Mouse (Mus musculus): ENCODE data around the gene B4gat1. TPM values are rescaled to one million over a fixed set of nuclear protein-coding genes. Genes with fewer than 3 reads are reported as not detected.
"Not testable (repeated sequence)": the region's sequence is repeated elsewhere in the genome, so short reads cannot be mapped to it uniquely, and the experiment has no call there.

The B4gat1 gene
- total RNA-seq, 1 experiment from 2014 or later, result not detected

- ATAC-seq (replicated peaks in 1 of 2; ENCODE audit: insufficient read depth in 1 of 2, low FRiP score in 2 of 2, low TSS enrichment in 1 of 2, low read depth in 1 of 2, poor library complexity in 2 of 2, severe bottlenecking in 2 of 2), result no peak
Measured at GRCm38 (mm10) chr19:5069978-5070377, 31.4 kb downstream of the B4gat1 start.

GRCm38 (mm10) chr19:5071077-5071476 lies 32.5 kb downstream of the B4gat1 start:
- no peak for ATAC-seq (replicated peaks in 1 of 2; ENCODE audit: insufficient read depth in 1 of 2, low FRiP score in 2 of 2, low TSS enrichment in 1 of 2, low read depth in 1 of 2, poor library complexity in 2 of 2, severe bottlenecking in 2 of 2)

GRCm38 (mm10) chr19:5071545-5072369 lies 33.1 kb downstream of the B4gat1 start:
- peak; percentile 74 to 76 for ATAC-seq (replicated peaks in 1 of 2; ENCODE audit: insufficient read depth in 1 of 2, low FRiP score in 2 of 2, low TSS enrichment in 1 of 2, low read depth in 1 of 2, poor library complexity in 2 of 2, severe bottlenecking in 2 of 2)

GRCm38 (mm10) chr19:5072389-5073019 lies 33.9 kb downstream of the B4gat1 start:
- no peak for ATAC-seq (replicated peaks in 1 of 2; ENCODE audit: insufficient read depth in 1 of 2, low FRiP score in 2 of 2, low TSS enrichment in 1 of 2, low read depth in 1 of 2, poor library complexity in 2 of 2, severe bottlenecking in 2 of 2)

GRCm38 (mm10) chr19:5073028-5073427 lies 34.4 kb downstream of the B4gat1 start:
- 0 out of 4 replicates have a peak, but pooled peaks of 1 of the 2 experiments have one; percentile 27 for ATAC-seq (replicated peaks in 1 of 2; ENCODE audit: insufficient read depth in 1 of 2, low FRiP score in 2 of 2, low TSS enrichment in 1 of 2, low read depth in 1 of 2, poor library complexity in 2 of 2, severe bottlenecking in 2 of 2)

- no peak for ATAC-seq (replicated peaks in 1 of 2; ENCODE audit: insufficient read depth in 1 of 2, low FRiP score in 2 of 2, low TSS enrichment in 1 of 2, low read depth in 1 of 2, poor library complexity in 2 of 2, severe bottlenecking in 2 of 2)
Measured at GRCm38 (mm10) chr19:5073518-5073917, 34.9 kb downstream of the B4gat1 start.

DNA sequence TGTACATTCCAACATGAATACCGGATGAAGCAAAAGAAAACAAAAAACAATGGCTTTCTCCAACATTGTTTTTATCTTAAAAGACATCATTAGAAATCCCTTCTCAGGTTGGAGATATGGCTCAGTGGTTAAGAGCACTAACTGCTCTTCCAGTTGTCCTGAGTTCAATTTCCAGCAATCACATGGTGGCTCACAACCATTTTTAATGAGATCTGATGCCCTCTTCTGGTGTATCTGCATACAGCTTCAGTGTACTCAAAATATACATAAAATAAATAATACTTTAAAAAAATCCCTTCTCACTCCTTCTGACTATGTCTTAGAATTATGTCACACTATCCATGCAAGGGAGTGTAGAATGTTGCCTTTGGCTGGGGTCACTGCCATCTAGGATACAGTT lies 40.7 kb downstream of the B4gat1 start:
- no peak for ATAC-seq (replicated peaks in 1 of 2; ENCODE audit: insufficient read depth in 1 of 2, low FRiP score in 2 of 2, low TSS enrichment in 1 of 2, low read depth in 1 of 2, poor library complexity in 2 of 2, severe bottlenecking in 2 of 2)

DNA sequence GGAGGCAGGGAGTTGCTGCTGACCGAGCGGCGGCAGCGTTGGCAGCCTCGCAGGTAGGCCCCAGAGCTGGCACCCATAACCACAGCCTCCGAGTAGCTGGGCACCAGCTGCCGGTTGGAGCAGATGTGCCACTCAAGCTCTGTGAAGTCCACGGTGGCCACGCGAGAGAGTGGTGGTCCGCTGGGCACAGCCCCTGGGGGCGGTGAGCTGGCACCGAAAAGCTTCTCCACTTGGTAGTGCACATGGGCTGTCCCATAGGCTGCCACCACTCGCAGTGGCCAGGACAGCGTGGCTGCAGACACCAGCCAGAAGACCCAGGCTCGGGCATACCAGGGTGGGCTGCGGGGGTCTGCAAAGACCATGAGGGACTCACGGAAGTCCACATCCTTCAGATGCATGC lies 43.4 kb downstream of the B4gat1 start:
- no peak for ATAC-seq (replicated peaks in 1 of 2; ENCODE audit: insufficient read depth in 1 of 2, low FRiP score in 2 of 2, low TSS enrichment in 1 of 2, low read depth in 1 of 2, poor library complexity in 2 of 2, severe bottlenecking in 2 of 2)

DNA sequence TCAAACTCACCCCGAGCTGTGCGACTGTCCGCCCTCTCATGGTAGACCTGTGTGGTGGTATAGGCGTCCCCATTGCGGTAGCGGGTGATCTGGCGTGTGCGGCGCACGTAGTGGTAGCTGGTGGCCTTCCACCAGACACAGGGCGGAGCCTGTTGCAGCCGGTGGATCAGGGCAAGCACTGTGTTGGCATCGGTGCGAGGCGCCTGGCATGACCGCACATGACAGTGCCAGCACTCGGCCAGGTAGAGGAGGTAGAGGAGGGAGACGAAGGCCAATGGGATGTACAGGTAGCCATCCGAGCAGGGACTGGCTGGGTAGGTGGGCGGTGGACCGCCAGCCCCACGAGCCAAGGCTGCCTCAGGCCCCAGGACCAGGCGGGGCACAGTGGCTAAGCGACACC lies 44.0 kb downstream of the B4gat1 start:
- ATAC-seq (replicated peaks in 1 of 2; ENCODE audit: insufficient read depth in 1 of 2, low FRiP score in 2 of 2, low TSS enrichment in 1 of 2, low read depth in 1 of 2, poor library complexity in 2 of 2, severe bottlenecking in 2 of 2), result no peak

DNA sequence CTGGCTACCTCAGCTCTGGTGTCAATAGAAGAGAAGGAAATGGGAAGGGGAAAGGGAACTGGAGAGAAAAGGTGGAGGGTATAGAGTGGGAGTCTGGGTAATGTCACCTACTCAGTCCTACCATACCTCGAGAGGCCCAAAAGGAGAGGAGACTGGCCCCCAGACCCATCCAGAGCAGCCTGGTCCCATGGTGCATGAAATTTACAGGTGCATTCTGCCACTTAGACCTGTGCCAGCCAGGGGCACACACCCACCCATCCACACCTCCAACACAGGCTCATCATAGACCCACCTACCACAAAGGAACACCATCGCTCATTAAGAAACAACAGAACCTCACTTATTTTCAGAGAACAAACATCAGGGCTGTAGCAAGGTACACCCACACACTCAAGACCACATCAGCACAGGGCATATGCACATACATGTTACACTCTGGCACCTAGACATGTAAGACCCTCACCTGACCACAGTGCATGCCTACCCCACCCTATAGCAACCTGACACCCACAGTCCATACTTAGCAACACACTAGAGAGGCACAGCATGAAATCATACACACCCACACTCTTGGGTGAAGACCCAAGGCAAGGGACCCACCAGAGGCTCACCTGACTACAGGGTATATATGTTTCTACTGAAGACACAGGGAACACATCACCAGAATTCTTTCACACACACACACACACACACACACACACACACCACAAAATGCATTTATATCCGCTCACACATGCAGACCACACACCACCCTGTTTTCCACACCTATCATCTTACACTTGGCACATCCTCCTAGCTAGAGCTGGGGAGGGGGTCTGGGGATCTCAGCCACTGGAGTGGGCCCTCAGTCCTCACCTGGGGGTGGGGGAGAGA lies 45.6 kb downstream of the B4gat1 start:
- ATAC-seq (replicated peaks in 1 of 2; ENCODE audit: insufficient read depth in 1 of 2, low FRiP score in 2 of 2, low TSS enrichment in 1 of 2, low read depth in 1 of 2, poor library complexity in 2 of 2, severe bottlenecking in 2 of 2), result no peak

GRCm38 (mm10) chr19:5084834-5085144 lies 46.2 kb downstream of the B4gat1 start:
- no peak for ATAC-seq (replicated peaks in 1 of 2; ENCODE audit: insufficient read depth in 1 of 2, low FRiP score in 2 of 2, low TSS enrichment in 1 of 2, low read depth in 1 of 2, poor library complexity in 2 of 2, severe bottlenecking in 2 of 2)

DNA sequence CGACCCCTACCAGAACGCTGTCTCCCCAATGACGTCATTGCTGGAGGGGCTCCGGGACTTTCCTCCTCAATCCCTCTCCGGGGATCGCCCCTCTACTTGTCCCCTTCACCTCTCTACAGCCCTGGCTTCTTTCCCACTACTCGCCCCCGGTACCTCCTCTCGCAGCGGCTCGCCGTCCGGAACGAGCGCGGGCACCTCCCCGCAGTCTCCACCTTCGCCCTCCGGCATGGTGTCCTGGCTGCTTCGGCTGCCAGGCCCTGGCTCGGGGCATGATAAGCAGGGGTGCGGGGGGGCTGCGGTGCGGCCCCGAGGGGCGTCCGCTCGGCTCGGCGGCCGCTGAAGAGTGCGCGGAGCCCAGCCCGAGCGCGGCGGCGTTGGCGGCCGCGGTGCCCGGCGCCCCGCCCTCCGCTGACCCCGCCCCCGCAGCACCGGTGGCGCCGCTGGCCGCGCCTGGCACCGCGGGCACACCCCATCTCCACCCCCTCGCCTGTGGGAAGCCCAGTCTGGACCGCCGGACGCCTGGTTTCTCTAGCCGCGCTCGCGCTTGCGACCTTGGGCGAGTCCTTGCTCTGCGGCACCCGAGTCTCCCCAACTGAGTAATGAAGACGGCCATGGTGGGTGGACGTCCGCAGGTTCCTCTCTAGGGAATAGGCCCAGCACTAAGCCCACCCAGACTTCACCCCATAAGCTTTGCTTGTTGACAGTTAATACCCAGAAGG lies 46.7 kb downstream of the B4gat1 start, which contains the start of gene Tmem151a:
Gene Tmem151a, minus strand, starts transcription at position 387 of the 719 bp plus-strand sequence.
- no peak for ATAC-seq (replicated peaks in 1 of 2; ENCODE audit: insufficient read depth in 1 of 2, low FRiP score in 2 of 2, low TSS enrichment in 1 of 2, low read depth in 1 of 2, poor library complexity in 2 of 2, severe bottlenecking in 2 of 2)

GRCm38 (mm10) chr19:5086533-5086932 lies 47.9 kb downstream of the B4gat1 start:
- not testable (repeated sequence) for ATAC-seq (replicated peaks in 1 of 2; ENCODE audit: insufficient read depth in 1 of 2, low FRiP score in 2 of 2, low TSS enrichment in 1 of 2, low read depth in 1 of 2, poor library complexity in 2 of 2, severe bottlenecking in 2 of 2)

DNA sequence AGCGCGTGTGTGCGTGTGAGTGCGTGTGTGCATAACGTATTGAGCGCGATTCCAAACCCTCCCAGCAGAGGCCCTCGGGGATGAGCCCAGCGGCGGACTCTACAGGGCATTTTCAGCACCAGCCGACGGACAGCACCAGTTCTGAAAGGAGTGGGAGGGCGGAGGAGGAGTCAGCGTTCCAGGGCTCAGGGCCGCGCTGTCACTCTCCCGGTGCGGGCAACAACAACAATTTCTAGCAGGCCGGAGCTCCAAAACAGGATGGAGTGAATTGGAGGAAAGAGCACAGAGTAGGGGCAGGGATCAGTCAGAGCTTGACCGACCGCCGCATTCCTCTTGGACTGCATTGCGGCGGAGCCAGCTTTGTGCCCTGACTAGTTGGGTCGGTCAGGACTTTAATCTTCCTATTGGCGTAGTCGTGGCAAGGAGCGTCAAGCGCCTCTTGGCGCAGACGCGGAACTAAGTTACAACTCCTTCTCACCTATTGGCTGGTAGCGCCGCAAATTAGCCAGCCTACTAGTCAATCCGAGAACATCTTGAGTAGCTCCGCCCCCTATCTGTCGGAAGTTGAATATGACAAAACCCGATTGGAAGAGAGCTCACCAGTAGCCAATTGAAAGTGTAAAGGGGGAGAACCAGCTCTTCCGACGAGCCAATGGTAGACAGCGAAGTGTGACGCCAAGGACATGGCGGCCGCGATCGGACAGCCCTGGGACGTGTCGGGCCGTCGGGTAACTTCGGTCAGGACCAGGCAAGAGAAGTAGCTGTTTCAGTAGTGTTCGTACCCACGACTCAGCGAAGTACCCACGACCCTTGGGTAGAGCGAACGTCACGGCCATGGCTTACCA lies 49.5 kb downstream of the B4gat1 start, which contains the start of gene Yif1a:
Gene Yif1a, plus strand, starts transcription at position 655 of the 845 bp plus-strand sequence.
- ATAC-seq (replicated peaks in 1 of 2; ENCODE audit: insufficient read depth in 1 of 2, low FRiP score in 2 of 2, low TSS enrichment in 1 of 2, low read depth in 1 of 2, poor library complexity in 2 of 2, severe bottlenecking in 2 of 2), result peak; percentile 86 to 92

DNA sequence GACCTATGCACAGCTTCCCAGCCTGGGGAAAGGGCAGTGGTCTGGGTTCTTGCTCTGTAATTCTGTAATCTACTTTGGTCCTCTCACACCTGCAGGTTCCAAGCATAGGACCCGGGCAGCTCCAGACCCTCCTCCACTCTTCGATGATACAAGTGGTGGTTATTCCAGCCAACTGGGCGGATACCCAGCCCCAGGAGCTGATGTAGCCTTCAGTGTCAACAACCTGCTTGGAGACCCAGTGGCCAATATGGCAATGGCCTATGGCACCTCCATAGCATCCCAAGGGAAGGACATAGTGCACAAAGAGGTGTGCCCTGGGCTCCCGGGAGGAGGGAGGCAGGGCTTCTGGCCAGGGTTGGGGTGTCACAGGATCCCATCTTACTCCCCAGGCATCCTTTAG lies 50.7 kb downstream of the B4gat1 start:
- ATAC-seq (replicated peaks in 1 of 2; ENCODE audit: insufficient read depth in 1 of 2, low FRiP score in 2 of 2, low TSS enrichment in 1 of 2, low read depth in 1 of 2, poor library complexity in 2 of 2, severe bottlenecking in 2 of 2), result no peak

Data from hematopoietic stem cell, adult 5-6 weeks (primary cell).